Mouse (Mus musculus): ENCODE measurements around the gene Klhl3. TPM values are rescaled to one million over a fixed set of nuclear protein-coding genes. Genes with fewer than 3 reads are reported as not detected.

The Klhl3 gene
- polyA plus RNA-seq, 1 experiment from 2014 or later = 4.5 TPM

DNA sequence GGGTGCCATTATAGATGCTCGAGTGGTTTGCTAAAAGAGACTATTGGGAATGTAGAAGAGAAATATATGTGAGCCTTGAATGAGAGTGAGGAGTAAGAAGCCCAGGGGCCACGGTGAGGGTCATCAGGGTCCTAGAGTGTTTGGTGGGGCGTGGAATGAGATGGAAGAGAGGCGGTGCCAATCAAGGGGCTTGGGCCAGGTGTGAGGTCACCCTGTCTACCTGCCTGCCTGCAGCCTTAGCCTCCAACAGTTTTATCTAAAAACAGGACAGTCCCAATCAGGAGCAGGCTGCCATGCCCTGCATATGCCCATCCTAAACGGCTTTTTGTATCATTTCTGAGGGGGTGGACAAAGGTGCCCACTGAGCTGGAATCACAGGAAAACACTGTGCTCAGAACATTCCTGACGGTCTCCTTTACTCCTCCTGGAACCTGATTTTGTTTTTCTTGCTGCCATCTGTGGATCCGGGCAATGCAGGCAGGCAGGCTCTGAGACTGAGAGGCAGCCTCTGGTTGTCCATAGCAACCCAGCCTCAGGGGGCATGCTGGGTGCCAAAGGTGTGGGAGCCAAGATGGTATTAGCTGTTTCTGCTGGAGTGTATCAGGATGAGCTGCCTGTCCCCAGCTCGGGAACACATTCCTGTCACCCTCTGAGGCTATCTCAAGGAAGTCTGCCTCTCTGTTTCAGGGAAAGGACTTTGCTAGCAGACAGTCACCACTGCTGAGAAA is 89.5 kb downstream of the Klhl3 start:
- Histone ChIP-seq H3K9me3 (replicated peaks) (no peaks in the 10 kb centered on the region), H3K9ac (no peak overlapping the region), H3K4me2 (no peak overlapping the region), H3K36me3 (no peaks in the 10 kb centered on the region), H3K27me3 (replicated peaks) (no peaks in the 10 kb centered on the region), H3K27ac (ENCODE audit: poor library complexity, severe bottlenecking) (no peak overlapping the region), H3K4me1 (replicated peaks) (peaks cover 4% of the 10 kb centered on the region; the same call in 1 of the 2 replicates), H3K4me3 (no peak overlapping the region)
- ATAC-seq (ENCODE audit: insufficient number of reproducible peaks, low FRiP score) = no peak
- WGBS = 67% methylated on average over 8 of the region's 8 CpGs

DNA sequence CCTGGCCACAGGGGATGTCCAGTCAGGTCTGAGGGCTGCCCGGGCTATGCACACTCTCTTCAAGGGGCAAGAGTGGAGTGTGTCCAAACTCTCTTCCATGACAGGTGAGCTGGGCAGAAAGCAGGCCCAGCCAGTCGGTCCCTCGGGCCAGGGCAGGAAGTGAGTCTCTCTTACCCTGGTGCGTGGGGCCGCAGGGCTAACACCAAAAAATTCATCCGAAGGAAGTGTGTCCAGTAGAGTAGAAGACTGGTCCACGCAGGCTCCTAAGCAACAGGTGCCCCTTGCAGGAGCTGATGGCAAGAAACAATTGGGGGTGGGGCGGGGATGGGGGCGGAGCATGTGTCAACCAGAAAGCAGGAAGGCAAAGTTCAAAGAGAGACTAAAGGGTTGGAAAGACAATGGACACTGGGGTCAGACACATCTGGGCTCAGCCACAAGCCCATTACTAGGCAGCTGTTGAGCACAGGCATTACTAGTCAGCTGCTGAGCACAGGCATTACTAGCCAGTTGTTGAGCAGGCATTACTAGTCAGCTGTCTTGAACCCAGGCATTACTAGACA is 90.3 kb downstream of the Klhl3 start:
- Histone ChIP-seq H3K36me3 (peaks cover 7% of the 10 kb centered on the region), H3K27me3 (replicated peaks) (no peaks in the 10 kb centered on the region), H3K4me1 (replicated peaks) (peaks cover 4% of the 10 kb centered on the region; the same call in 1 of the 2 replicates), H3K4me3 (no peak overlapping the region), H3K4me2 (no peak overlapping the region), H3K9ac (no peak overlapping the region), H3K27ac (ENCODE audit: poor library complexity, severe bottlenecking) (no peak overlapping the region), H3K9me3 (replicated peaks) (no peaks in the 10 kb centered on the region)
- ATAC-seq (ENCODE audit: insufficient number of reproducible peaks, low FRiP score) = no peak
- WGBS = 75% methylated on average over 9 of the region's 9 CpGs

DNA sequence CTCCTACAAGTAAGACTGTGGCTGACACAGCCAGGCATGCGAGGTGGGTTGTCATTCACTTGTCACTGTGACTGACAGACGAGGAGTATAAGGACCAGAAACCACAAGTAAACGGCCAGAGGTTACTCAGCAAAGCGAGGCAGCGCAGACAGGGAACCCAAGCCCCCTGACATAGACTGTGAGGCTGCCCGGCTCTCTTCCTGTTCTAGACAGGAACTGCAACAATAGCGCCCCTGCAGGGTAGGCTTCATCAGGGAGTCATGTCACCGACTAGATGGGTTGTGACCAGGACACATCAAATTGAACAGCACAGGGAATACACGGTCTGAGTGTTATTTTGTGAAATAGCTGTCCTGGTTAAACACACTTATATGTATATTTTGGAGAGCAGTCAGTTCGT is 93.0 kb downstream of the Klhl3 start:
- H3K27me3 ChIP-seq (replicated peaks) = no peaks in the 10 kb centered on the region
- no peak for ATAC-seq (ENCODE audit: insufficient number of reproducible peaks, low FRiP score)
- WGBS = 85% methylated on average over 10 of the region's 10 CpGs
- H3K9ac ChIP-seq = no peak overlapping the region
- H3K4me1 ChIP-seq (replicated peaks) = peaks cover 9% of the 10 kb centered on the region
- no peak overlapping the region for H3K4me2 ChIP-seq
- H3K27ac ChIP-seq (ENCODE audit: poor library complexity, severe bottlenecking) = no peak overlapping the region
- no peaks in the 10 kb centered on the region for H3K9me3 ChIP-seq (replicated peaks)
- H3K36me3 ChIP-seq = peaks cover 13% of the 10 kb centered on the region
- H3K4me3 ChIP-seq = no peak overlapping the region

GRCm38 (mm10) chr13:58017298-58017697 is 96.1 kb downstream of the Klhl3 start:
- H3K4me2 ChIP-seq = no peak overlapping the region
- no peak for ATAC-seq (ENCODE audit: insufficient number of reproducible peaks, low FRiP score)
- WGBS = 72% methylated on average over 6 of the region's 6 CpGs
- no peaks in the 10 kb centered on the region for H3K27me3 ChIP-seq (replicated peaks)
- peaks cover 16% of the 10 kb centered on the region for H3K4me1 ChIP-seq (replicated peaks)
- H3K27ac ChIP-seq (ENCODE audit: poor library complexity, severe bottlenecking) = no peak overlapping the region
- no peak overlapping the region for H3K4me3 ChIP-seq
- H3K9ac ChIP-seq = no peak overlapping the region
- H3K36me3 ChIP-seq = peaks cover 13% of the 10 kb centered on the region
- H3K9me3 ChIP-seq (replicated peaks) = no peaks in the 10 kb centered on the region

- Histone ChIP-seq H3K27me3 (replicated peaks) (no peaks in the 10 kb centered on the region), H3K9ac (no peak overlapping the region), H3K36me3 (0 out of 2 replicates have a peak, but pooled peaks cover under 1% of the 10 kb centered on the region), H3K4me1 (replicated peaks) (peaks cover 26% of the 10 kb centered on the region), H3K4me2 (no peak overlapping the region), H3K9me3 (replicated peaks) (no peaks in the 10 kb centered on the region), H3K27ac (ENCODE audit: poor library complexity, severe bottlenecking) (no peak overlapping the region), H3K4me3 (no peak overlapping the region)
- WGBS = 44% methylated on average over 14 of the region's 14 CpGs
- 0 out of 2 replicates have a peak, but pooled peaks have one; percentile 53 for ATAC-seq (ENCODE audit: insufficient number of reproducible peaks, low FRiP score)
Measured at GRCm38 (mm10) chr13:58012067-58012925, 101.1 kb downstream of the Klhl3 start.

DNA sequence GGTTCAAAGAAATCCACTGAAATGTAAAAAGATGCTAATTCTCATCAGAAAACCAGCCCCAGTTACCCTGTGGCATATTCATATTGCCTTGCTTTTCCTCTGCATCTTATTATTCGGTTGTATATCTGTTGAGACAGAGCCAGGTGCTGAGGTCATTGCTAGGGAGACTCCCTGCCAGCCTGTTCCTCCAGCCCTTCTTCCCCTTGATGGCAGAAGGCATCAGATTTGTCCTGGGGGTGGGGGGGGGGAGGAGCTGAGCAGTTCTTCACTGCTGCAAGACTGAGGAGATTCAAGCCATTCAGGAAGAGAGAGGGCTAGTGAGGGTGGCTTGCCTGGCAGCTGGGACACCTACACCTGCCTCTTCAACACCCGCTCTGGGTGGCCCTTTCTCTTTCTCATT is 101.9 kb downstream of the Klhl3 start:
- no peaks in the 10 kb centered on the region for H3K36me3 ChIP-seq
- no peaks in the 10 kb centered on the region for H3K27me3 ChIP-seq (replicated peaks)
- peaks cover 26% of the 10 kb centered on the region for H3K4me1 ChIP-seq (replicated peaks)
- H3K9ac ChIP-seq = no peak overlapping the region
- no peaks in the 10 kb centered on the region for H3K9me3 ChIP-seq (replicated peaks)
- no peak overlapping the region for H3K4me3 ChIP-seq
- H3K4me2 ChIP-seq = no peak overlapping the region
- H3K27ac ChIP-seq (ENCODE audit: poor library complexity, severe bottlenecking) = no peak overlapping the region
- ATAC-seq (ENCODE audit: insufficient number of reproducible peaks, low FRiP score) = no peak
- WGBS = 67% methylated on average over 2 of the region's 2 CpGs

GRCm38 (mm10) chr13:58010416-58010815 is 103.0 kb downstream of the Klhl3 start:
- H3K27ac ChIP-seq (ENCODE audit: poor library complexity, severe bottlenecking) = no peak overlapping the region
- H3K4me3 ChIP-seq = no peak overlapping the region
- no peaks in the 10 kb centered on the region for H3K27me3 ChIP-seq (replicated peaks)
- ATAC-seq (ENCODE audit: insufficient number of reproducible peaks, low FRiP score) = no peak
- H3K9ac ChIP-seq = no peak overlapping the region
- 86% methylated on average over 7 of the region's 7 CpGs for WGBS
- no peaks in the 10 kb centered on the region for H3K9me3 ChIP-seq (replicated peaks)
- H3K36me3 ChIP-seq = no peaks in the 10 kb centered on the region
- H3K4me2 ChIP-seq = no peak overlapping the region
- H3K4me1 ChIP-seq (replicated peaks) = peaks cover 24% of the 10 kb centered on the region

DNA sequence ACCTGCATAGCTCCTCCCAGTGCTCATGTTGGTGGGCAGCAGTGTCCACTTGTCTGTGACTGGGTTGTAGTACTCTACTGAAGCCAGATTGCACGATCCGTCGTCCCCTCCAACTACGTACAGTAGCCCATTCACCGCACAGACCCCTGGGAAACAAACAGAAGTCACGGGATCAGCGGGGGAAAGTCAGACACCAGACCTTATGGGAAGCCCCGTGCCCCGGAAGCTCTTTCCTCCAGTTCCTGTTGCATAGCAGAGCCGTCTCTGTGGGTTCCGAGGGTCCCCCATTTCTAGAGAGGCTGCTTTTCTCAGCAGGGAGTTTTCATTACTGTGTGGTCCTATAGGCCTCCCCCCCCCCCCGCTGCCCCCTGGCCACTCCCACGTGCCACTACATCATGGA is 104.1 kb downstream of the Klhl3 start:
- Histone ChIP-seq H3K27ac (ENCODE audit: poor library complexity, severe bottlenecking) (no peak overlapping the region), H3K27me3 (replicated peaks) (no peaks in the 10 kb centered on the region), H3K9ac (no peak overlapping the region), H3K4me2 (no peak overlapping the region), H3K36me3 (peaks cover 3% of the 10 kb centered on the region; the same call in 1 of the 2 replicates), H3K4me1 (replicated peaks) (peaks cover 21% of the 10 kb centered on the region), H3K4me3 (no peak overlapping the region), H3K9me3 (replicated peaks) (no peaks in the 10 kb centered on the region)
- WGBS = 78% methylated on average over 13 of the region's 13 CpGs
- ATAC-seq (ENCODE audit: insufficient number of reproducible peaks, low FRiP score) = no peak

GRCm38 (mm10) chr13:58008038-58008364 is 105.4 kb downstream of the Klhl3 start:
- Histone ChIP-seq H3K9ac (no peak overlapping the region), H3K4me1 (replicated peaks) (peaks cover 21% of the 10 kb centered on the region), H3K4me3 (no peak overlapping the region), H3K4me2 (no peak overlapping the region), H3K36me3 (peaks cover 3% of the 10 kb centered on the region; the same call in 1 of the 2 replicates), H3K9me3 (replicated peaks) (no peaks in the 10 kb centered on the region), H3K27me3 (replicated peaks) (no peaks in the 10 kb centered on the region), H3K27ac (ENCODE audit: poor library complexity, severe bottlenecking) (0 out of 2 replicates have a peak overlapping the region, but pooled peaks have one; percentile 18)
- WGBS = 41% methylated on average over 5 of the region's 5 CpGs
- ATAC-seq (ENCODE audit: insufficient number of reproducible peaks, low FRiP score) = peak; percentile 49

GRCm38 (mm10) chr13:58007256-58008037 is 105.9 kb downstream of the Klhl3 start:
- peaks cover 17% of the 10 kb centered on the region for H3K4me1 ChIP-seq (replicated peaks)
- no peak overlapping the region for H3K4me2 ChIP-seq
- peak; percentile 40; the same call in 1 of the 2 replicates for ATAC-seq (ENCODE audit: insufficient number of reproducible peaks, low FRiP score)
- no peak overlapping the region for H3K4me3 ChIP-seq
- H3K27ac ChIP-seq (ENCODE audit: poor library complexity, severe bottlenecking) = 0 out of 2 replicates have a peak overlapping the region, but pooled peaks have one; percentile 18
- no peak overlapping the region for H3K9ac ChIP-seq
- no peaks in the 10 kb centered on the region for H3K27me3 ChIP-seq (replicated peaks)
- 55% methylated on average over 16 of the region's 16 CpGs for WGBS
- H3K36me3 ChIP-seq = peaks cover 3% of the 10 kb centered on the region; the same call in 1 of the 2 replicates
- H3K9me3 ChIP-seq (replicated peaks) = no peaks in the 10 kb centered on the region
